Mouse (Mus musculus) gastrocnemius, postnatal 36 days (tissue): Measurements from ENCODE around the gene Parp8. TPM values are rescaled to one million over a fixed set of nuclear protein-coding genes. Genes with fewer than 3 reads are reported as not detected.
"Not testable (repeated sequence)": the region's sequence is repeated elsewhere in the genome, so short reads cannot be mapped to it uniquely, and the experiment has no call there.

Experiments used
- DNase-seq, 2 experiments: peaks; one replicate each; pipeline ENCODE4 v3.0.0; 2022
- intact Hi-C: fragments of 180-260 bp; cut with DNase I; formaldehyde crosslinking; loops from one replicate; pipeline ENCODE4 v1.15.1; 2025
- total RNA-seq, 2 experiments: library from RNA; stranded (reverse); gene quantifications; 2 replicates each; pipeline ENCODE4 v1.2.3; 2021

The Parp8 gene
- total RNA-seq, 2 experiments from 2014 or later = 12.3 to 14.3 TPM

DNA sequence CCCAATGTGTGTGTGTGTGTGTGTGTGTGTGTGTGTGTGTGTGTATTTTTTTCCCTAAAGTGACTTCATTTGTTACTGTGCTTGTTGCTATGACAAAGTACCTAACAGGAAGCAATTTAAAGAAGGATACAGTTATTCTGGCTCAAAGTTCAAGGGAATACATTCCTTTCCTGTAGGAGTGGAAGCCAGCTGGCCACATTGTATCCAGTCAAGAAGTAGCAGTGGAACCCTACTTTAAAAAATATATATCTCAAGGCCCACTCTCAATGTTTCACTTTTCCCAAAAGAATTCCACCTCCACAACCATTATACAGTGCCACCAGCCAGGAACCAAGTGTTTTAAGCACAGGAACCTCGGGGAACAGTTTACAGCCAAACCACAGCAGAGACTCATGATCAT lies 55.7 kb downstream of the Parp8 start:
- intact Hi-C loops = no loop called here
- DNase-seq = no peak

DNA sequence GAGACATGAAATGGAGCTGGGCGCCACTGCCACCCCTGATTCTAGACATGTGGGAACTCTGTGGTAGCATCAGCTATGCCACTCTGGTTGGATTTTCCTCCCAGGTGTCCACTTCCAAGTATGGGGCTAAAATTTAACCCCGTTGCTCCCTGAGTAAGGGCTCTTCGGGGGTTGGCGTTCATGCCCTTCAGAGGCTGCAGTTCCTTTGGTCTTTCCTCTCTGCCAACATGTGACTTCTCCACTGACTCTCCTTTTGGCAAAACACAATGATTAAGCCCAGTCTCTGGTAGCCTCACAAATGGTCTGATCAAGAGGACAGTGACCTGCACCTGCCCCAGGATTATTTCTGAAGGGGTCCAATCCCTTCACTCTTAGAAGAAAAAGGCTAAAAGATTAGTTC lies 56.4 kb downstream of the Parp8 start:
- DNase-seq = no peak
- intact Hi-C loops = no loop called here

DNA sequence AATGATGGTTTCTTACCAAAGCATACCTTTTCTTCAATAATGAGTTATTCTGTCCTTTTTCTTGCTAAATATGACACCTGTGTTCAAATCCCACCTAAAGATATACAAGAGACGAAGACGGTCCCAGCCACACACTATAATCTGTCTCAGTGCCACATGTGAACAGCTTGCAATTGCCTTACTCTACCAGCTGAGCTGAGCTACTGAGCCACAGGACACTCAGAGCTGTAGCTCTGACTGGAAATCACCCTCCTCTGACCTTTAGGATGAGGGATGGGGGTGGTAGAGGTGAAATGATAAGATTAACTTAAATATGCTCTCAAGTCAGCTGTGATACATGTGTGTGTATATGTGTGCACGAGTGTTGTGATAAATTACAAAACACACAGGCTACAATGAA lies 57.9 kb downstream of the Parp8 start:
- no peak for DNase-seq
- intact Hi-C loops = no loop called here

DNA sequence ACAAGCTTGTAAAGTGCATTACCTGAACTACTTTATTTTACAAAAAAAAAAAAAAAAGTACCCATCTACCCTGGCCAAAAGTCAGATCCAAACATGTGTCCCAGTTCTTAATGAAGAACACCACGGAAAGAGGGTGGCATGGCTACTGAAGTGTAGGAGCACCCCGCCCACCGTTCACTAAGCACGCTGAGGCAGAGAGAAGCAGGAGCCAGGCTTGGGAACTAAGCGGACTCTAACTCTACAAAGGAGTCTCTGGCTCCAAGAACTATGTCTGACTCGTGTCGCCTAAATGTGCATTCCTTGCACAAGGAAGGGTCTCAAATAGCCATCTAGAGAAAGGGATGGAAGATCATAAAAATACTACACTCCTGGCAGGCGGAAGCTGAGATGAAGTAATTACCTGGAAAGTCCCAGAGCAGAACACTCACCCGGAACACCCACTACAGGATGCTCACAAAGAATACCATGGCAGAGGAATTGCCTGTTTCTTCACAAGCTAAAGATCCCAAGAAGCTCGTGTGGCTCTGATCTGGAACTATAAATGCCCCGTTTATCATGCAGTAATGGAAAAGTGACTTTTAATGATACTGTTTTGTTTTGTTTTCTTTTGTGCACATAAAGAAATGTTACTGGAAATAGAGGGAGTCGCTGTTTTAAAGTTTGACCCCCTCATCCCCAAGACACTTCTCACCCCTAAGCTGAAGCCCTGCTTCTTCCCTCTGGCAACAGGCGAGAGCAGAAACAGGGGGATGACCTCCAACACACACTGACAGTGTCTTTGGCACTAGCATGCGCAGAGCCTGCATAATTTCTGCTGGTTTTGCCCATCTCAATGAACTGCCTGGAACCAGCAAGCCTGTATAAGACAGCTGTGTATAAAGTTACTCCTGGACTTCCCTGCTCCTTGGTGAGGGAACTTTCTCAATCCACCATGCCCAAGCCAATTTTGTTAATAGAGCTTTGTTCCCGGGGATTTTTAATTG lies 62.6 kb downstream of the Parp8 start:
- intact Hi-C loops = no loop called here
- no peak for DNase-seq

DNA sequence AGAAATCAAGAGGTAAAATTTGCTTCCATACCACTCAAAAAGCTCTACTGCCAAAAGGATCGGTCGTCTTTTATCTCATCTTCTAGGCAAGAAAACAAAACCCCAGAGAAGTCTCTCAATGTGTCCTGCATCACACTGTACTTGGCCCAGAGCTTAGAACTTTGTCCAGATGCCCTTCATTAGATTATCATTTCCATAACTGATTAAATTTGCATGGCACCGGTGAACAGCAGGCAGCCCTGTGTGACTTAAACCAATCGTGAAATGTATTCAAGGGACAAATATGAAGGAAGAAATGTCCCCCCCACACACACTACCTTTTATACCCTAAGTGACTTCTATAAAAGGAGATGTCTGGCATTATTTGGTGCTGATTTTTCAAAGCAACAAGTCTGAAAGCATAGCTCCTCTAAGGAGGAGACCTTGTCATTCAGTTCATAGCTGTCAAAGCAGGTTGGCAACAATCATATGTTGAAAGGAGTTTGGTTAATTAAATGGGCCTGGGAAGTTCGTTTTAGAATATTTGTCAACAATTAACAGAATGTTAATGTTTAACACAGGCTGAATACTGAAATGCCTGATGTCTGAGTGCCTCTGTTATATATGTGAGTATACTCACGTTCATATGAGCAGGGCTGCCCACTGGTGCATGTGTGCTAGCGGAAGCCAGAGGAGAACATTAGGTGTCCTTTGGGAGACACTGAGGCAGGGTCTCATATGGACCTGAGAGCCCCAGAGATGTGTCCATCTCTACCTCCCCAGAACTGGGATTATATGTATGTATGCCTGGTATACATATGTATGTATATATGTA lies 66.4 kb downstream of the Parp8 start:
- intact Hi-C loops = no loop called here
- no peak for DNase-seq

DNA sequence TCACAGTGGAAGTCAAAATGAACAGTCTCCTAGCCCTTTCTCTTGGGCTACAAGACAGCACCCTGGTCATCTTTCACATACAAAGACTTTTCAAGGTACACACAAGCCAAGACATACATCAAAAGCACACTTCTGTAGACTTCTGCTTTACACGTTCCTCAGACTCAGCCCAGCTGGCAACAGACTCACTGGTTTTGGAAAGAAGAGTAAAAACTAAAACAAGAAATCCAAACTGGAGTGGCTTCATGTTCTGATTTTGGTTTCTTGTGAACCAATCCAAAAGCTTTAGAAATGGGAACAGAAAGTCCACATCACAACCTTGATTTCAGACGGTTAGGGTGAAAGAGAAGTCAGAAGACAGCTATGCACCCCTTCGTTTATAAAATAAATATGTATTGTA lies 67.8 kb downstream of the Parp8 start:
- intact Hi-C loops = no loop called here

DNA sequence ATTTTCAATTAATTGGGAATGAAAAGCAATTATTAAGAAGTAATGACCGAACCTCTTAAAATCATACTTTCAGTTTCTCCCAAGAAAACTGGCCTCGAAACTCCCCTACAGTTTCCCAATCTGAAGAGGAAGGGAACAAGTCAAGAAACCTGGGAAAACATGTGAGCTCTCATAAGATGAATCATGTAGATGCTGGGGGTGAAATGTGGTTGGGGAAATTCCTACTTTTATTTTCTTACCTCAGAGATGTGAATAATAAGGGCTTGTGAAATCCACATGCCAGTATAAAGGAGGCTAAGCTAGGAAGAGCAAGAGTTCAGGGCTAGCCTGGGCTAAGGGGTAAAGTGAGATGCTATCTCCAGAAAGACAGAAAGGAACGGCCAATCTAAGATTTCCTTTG lies 74.0 kb downstream of the Parp8 start:
- intact Hi-C loops = no loop called here
- DNase-seq = no peak

More for the DNA sequence above, 67.8 kb downstream of the Parp8 start:
- DNase-seq = no peak

DNA sequence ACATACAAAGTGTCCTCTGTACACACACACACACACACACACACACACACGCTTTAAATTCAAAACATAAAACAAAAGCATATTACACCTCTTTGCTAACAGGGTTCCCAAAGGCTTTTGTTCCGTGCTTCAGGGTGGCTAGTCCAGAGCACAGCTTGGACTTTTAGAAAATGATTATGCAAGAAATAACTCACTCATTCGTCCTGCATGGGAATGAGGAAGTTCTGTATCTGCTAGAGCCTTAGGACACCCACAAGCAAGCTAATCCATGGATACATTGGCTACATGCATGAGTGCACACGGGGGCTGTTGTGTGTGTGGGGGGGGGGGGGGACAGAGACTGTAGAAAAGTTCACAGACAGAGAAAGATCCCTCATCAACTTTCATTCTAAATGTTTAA lies 75.8 kb downstream of the Parp8 start:
- no peak for DNase-seq
- intact Hi-C loops = no loop called here

DNA sequence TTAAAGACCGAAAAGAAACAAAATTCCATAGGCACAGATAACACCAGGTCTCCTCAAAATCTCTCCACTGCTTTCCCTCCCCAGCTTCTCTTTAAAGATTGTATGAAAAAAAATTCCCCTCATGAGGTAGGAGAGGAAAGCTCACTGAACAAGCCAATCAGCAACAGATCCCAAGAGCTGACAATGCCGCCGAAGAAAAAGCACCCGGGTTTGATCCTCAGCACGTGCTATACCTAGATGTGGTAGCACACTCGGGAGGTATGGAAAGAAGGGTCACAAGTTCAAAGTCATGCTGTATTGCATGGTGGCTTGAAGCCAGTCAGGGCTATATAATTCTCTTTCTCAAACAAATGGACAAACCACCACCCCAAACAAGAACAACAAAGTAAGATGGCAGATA lies 76.3 kb downstream of the Parp8 start:
- no peak for DNase-seq
- intact Hi-C loops = no loop called here

DNA sequence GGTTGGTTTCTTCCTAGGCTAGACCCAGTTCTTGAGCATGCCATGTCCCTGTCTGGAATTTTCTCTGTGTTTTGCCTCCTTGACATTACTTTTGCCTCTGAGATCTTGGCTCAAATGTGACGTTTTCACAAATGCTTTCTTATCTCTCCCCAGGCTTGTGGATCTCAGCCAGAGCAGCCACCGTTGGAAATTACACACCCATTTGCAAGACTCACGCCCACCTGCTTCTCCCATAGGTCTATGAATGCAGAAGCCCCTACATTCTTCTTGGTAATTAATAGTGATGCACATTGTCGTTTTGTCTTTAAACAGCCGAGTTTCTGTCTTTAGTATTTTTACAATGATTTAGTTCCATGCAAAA lies 77.1 kb downstream of the Parp8 start:
- DNase-seq = no peak
- intact Hi-C loops = no loop called here

DNA sequence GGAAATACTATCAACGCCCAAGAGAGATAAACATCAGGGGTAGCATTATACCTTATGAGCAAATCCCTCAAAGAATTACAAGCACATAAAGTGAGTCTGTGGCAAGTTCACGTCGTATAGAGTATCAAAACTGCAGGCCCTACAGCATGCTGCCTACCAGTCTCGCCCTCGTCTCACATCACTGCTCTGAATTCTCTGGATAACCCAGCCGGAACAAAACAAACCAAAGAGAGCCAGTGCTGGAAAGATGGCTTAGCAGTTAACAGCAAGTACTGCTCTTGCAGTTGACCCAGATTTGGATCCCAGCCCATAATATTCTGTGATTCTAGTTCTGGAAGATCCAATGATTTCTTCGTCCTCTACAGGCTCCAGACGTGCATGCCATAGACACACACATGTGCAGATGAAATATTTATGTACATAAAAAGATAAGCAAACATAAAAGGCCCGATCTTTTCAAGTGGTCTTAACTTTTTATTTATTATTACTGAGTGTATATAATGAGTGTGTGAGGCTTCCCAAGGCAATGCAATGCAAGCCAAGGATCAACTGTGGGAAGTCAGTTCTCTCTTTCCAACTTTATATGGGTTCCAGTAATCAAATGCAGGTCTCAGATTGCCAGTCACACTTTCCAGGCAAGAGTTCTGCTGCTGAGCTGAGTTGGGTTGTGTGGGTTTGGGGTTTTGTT lies 77.6 kb downstream of the Parp8 start:
- DNase-seq = no peak
- intact Hi-C loops = no loop called here

DNA sequence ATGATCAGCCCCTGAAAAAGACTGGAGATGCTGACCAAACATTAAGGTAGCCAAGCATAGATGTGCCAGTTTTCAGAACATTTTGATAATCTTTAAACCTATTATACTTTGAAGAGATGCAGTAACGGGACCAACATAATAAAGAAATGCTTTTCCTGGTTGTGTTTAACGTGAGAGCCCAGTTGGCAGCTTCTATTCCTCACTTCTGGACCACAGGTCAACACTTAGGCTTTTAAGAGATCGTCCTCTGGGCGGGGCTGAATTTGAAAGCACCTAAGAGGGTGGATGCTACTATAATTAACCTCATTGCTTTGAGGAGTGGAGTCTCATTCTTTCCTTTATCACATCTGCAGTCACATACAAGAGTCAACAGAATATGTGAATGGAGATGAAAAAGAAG lies 78.8 kb downstream of the Parp8 start:
- no peak for DNase-seq
- intact Hi-C loops = no loop called here

DNA sequence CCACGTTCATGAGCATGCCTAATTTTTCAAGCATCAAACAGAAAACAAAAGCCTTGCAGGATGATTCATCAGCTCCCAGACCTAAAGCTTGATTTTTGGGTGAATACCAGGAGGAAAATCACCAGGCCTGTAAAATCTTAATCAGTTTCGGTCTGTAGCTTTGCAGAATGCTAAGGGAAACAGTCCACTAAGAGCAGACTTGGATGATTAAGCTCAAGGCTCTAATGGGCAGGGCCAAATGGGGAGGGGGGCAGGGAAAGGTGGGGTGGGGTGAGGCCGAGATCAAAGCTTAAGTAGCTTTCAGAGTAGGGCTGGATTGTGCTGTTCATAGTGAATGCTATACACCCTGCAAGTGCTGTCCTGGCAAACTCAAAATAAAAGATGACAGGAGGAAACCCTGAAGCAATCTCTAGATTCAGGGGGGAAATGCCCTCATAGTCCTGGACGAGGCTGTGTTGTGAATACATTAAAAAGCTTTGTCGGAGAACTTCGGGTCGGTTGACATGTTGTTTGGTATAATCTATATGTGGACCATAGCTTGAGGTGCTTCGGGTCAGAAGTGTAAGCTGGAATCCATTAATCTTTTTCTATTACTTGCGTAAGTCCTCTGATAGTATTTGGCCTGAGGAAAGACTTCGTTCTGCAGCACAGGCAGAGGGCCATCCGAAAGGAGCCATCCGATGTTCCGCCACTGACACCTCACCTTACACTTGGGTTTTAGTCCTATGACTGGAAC lies 83.9 kb downstream of the Parp8 start:
- DNase-seq = no peak
- intact Hi-C loops = loop anchor here (5.0 kb wide), 2 partner anchors 36 to 81 kb away; no protein-coding TSS in a partner anchor

DNA sequence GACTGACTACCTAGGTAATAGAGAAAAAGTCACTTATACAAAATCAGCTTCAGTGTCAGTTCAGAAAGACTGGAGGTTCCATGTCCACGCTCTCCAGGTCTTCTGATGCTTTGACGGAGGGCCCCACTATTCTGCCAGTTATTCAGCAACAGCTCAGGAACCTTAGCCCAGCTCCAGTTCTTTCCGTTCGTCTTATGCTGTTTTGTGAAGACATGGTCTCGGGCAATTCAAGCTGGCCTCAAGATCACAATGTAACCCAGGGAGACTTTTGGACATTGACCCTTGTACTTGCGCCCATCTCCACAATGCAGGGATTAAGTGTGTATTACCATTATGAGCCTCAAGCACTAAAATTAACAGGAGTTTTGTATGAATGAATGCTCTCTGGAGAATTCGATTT lies 84.6 kb downstream of the Parp8 start:
- intact Hi-C loops = loop anchor here (5.0 kb wide), 2 partner anchors 37 to 82 kb away; no protein-coding TSS in a partner anchor
- DNase-seq = no peak

DNA sequence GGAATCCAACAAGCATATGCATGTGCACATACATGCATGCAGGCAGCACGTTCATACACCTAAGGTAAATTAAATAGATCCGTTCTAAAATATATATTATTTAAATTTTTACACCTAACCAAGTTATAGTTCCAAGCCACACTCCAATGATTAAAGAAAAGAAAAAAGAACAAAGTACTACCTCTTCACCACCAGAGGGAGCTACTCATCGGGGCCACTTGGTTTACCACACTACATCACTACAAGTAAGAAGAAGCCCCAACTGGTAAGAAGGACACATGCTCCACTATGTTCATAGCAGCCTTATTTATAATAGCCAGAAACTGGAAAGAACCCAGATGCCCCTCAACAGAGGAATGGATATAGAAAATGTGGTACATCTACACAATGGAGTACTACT lies 88.3 kb downstream of the Parp8 start:
- intact Hi-C loops, DNase-seq: not testable (repeated sequence)

DNA sequence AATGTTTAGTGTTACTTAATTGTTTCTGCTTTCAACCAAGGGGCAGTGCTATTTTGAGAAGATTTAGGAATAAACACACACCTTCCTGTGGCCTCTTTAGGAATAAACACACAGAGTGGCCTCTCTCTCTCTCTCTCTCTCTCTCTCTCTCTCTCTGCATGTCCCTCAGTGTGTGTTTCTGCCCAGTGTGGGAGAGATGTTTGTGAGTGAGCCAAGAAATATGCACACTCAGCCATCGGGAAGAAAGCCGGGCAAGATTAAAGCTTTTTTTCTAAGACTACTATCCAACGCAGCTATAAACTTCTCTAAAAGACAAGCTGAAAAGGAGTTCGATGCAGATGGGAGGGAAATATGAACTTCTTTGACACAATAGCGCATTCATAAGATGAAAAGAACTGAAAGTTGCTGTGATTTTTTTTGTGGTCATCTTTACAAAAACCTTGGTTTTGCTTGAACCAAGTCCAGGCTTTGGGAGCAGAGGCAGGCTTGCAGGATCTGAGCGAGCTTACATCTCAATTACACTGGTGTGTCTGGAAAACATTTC lies 107.9 kb downstream of the Parp8 start:
- intact Hi-C loops = no loop called here
- no peak for DNase-seq

DNA sequence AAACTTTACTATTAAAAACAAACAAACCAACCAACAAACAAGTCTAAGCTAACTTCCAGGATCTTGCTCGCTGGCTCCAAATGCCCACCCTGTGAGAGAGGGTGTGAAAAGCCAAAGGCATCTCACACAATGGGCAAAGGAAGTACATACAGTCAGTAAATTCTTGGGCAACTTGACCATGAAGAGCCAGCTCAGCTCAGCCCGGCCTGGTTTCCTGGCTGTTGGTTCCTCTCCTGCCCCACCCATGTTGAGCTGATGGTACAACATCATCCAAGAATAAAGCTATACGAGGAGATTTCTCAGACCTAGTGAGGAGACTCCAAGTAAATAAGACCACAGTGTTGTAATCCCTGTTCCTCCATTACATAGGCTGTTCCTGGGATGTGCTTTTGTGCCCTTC lies 117.1 kb downstream of the Parp8 start:
- intact Hi-C loops = no loop called here

DNA sequence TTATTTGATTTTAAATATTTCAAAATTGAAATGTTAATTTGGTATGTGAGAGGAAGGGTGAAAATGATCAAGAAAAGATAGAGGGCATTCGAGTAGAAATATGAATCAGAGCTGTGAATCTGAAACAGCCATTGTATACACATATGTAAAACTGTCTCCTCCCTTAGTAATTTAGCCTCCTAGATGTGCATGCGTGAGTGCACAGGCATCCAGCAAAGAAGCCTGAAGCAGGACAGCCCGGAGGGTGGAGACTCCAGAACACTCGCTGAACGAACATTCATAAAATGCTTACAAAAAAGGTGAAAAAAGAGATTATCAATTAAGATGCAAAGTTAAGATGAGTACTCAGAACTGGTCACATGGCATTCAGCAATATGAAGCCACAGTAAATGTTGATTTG lies 121.9 kb downstream of the Parp8 start:
- no peak for DNase-seq
- intact Hi-C loops = no loop called here

More for the DNA sequence above, 117.1 kb downstream of the Parp8 start:
- no peak for DNase-seq

DNA sequence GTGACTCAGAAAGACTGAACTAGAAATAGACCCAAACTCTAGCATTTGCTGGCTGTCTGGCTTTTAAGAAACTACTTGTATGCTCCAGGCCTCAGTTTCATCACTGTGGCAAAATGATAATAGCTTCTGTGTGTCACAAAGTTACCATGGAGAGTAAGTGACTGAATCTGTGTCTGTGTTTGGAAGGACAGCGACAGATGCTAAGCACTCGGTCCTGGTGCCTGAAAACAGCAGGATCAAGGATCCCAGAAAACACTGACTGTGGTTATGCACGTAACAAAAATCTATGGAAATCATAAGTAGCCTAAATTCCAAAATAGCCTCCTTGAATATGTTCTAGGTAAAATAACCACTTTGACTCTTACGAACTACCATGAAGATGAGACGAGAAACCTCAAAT lies 126.9 kb downstream of the Parp8 start:
- intact Hi-C loops = no loop called here
- no peak for DNase-seq

DNA sequence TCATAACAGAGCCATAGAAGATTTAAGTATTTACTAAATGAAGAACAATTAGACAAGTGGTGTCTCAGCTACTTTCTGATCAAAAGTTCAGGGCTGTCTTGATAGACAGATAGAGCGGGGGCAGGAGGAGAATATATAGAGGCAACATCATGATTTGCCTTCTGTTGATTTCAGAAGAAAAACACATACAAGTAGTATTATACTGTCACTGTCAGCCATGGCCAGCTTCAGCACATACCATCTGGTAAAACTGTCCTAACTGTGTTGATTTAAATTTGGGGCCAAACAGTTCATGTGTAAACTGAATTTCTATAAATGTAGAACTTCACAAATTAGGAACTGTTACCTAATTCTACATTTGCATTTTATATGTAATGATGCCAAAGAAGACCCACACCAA lies 127.6 kb downstream of the Parp8 start:
- intact Hi-C loops = no loop called here
- DNase-seq = no peak
